Mouse (Mus musculus) cerebellum, adult 2 months (tissue): ENCODE results near the gene Carns1.

Source experiments
- CTCF ChIP-seq: fragments of 200-500 bp; IDR thresholded peaks from 2 replicates; pipeline ENCODE4 v1.5.1; 2011; ENCODE audit warnings: low read depth, mild to moderate bottlenecking, control low read depth, low read length, moderate library complexity, borderline replicate concordance; ENCODE audit not compliant: insufficient read depth
- POLR2A ChIP-seq: fragments of 200-500 bp; IDR thresholded peaks from 2 replicates; pipeline ENCODE4 v1.6.1; 2011; ENCODE audit warnings: low read length, control low read depth, borderline replicate concordance; ENCODE audit not compliant: insufficient read depth

DNA sequence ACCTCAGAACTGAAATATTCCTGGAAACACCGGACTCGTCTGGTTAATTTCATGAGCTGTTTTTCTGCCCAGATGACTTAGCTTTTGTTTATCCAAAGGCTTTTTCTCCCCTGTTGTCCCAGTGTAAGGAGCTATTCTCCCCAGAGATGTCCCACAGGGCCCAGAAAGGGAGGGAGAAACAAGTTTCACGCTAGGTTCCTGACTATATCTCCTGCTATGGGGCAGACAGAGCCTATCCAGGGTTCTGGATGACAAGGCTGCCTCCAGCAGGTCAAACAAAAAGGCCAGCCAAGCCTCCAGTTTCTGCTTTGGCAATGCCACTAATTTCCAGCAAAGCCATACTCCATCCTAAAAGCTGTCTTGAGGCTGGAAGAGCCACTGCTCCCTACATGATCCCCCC, 42.6 kb upstream of the Carns1 start:
- TF ChIP-seq CTCF, result no peak
- no peak for TF ChIP-seq POLR2A
